Mouse (Mus musculus) intestine, embryonic 14.5 days (tissue): ENCODE data around the gene Ctxn1. TPM values are rescaled to one million over a fixed set of nuclear protein-coding genes. Genes with fewer than 3 reads are reported as not detected.

ENCODE experiments used
- ATAC-seq: fragments of 200-750 bp; cut with Nextera tagmentation; replicated peaks from 2 replicates; pipeline ENCODE4 v1.8.0; 2017; ENCODE audit warnings: low read depth, moderate number of reproducible peaks, moderate TSS enrichment, moderate library complexity; ENCODE audit not compliant: low FRiP score, low TSS enrichment
- DNase-seq: peaks from one replicate; pipeline ENCODE4 v3.0.0-alpha.2; 2018; ENCODE audit warnings: low spot score
- H3K27ac ChIP-seq: fragments of 300-500 bp; sonication (generic); 2 replicates; pipeline ENCODE4 v1.5.1; 2014; ENCODE audit warnings: low read depth, mild to moderate bottlenecking, control low read depth
- H3K27me3 ChIP-seq: fragments of 300-500 bp; sonication (generic); replicated peaks from 2 replicates; pipeline ENCODE4 v1.6.1; 2014; ENCODE audit warnings: low read length, control low read depth; ENCODE audit not compliant: control insufficient read depth, insufficient read depth
- H3K36me3 ChIP-seq: fragments of 300-500 bp; sonication (generic); 2 replicates; pipeline ENCODE4 v1.6.1; 2014; ENCODE audit warnings: low read length, control low read depth; ENCODE audit not compliant: control insufficient read depth, insufficient read depth
- H3K4me1 ChIP-seq: fragments of 300-500 bp; sonication (generic); replicated peaks from 2 replicates; pipeline ENCODE4 v1.6.1; 2014; ENCODE audit warnings: low read length, control low read depth, mixed read lengths; ENCODE audit not compliant: control insufficient read depth, insufficient read depth
- H3K4me2 ChIP-seq: fragments of 300-500 bp; sonication (generic); 2 replicates; pipeline ENCODE4 v1.6.1; 2014; ENCODE audit warnings: low read length
- H3K4me3 ChIP-seq: fragments of 300-500 bp; sonication (generic); 2 replicates; pipeline ENCODE4 v1.5.1; 2014; ENCODE audit warnings: low read depth, low read length, control low read depth, mixed read lengths
- H3K9ac ChIP-seq: fragments of 300-500 bp; sonication (generic); 2 replicates; pipeline ENCODE4 v1.6.1; 2014; ENCODE audit warnings: mild to moderate bottlenecking, low read length
- H3K9me3 ChIP-seq: fragments of 300-500 bp; sonication (generic); 2 replicates; pipeline ENCODE4 v1.6.1; 2016; ENCODE audit warnings: low read length, control low read depth; ENCODE audit not compliant: control insufficient read depth
- WGBS: fragments of 180-500 bp; shearing (Covaris S2); extraction: QIAGEN DNeasy Blood & Tissue Kit; methylation state at CpG from one replicate; pipeline ENCODE4 v1.1.7; 2014; 5-methylcytosine and 5-hydroxymethylcytosine counted together
- polyA plus RNA-seq: library from polyadenylated mRNA; unstranded; fragments of >200 nt; fragmentation: Nextera tagmentation; extraction: Ambion mirVana; gene quantifications from 2 replicates; pipeline ENCODE4 v1.2.1, GENCODE M21; 2014

Gene Ctxn1
- polyA plus RNA-seq, result 78.8 and 79.2 TPM in 2 replicates

DNA sequence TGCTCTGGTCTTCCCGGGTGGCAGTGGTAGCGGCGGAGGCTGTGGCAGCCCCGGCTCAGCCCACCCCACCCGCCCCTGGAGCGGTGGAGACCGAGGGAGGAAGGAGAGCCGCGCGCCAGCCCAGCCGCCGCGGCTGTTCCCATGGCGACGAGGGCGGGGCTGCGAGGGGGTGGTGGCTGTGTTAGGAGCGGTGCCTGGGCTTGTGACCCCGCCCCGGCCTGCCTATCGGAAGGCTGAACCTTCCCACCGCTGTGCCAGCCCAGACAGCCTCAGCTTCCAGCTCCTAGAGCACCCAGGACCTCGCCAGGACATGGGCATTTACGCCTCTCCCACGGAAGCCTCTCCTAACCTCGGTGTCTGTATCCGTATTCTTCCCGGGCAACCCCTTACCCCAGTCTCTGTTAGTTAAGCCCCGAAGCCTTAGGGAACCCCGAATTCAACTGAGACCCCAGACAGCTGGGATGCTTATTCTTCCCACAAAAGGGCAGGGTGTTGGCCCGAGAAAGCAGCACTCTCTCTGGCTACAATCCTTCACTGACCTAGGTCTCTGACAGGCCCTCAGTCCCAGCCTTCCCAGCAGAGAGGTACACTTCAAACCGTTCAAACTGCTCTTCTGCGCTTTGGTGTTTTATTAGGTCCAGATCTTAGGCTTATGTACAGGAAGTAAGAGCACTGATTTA is at the start of gene Ctxn1:
Gene Ctxn1, minus strand, starts transcription at position 150 of the 680 bp plus-strand sequence.
- ATAC-seq, result peak; percentile 90
- peaks cover 70% of the 10 kb centered on the region for H3K36me3 ChIP-seq
- WGBS, result 8% methylated on average over 28 of the region's 33 CpGs

DNA sequence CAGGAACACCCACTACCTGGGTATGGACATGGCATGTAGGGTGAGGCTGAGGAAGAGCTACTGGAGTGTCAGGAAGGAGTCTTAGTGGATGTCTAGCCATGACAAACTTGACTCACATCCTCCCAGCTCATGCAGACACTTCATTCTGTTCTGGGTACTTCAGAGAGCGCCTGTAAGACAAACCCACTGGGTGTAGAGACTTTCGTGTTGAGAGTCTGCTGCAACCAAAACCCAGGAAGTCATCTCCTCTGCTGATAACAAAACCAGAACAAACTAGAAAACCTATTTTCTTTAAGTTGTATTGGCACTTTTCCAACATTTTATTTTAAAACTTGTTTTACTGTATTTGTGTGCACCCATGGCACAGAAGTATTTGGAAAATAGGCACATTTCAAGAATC is 46.8 kb upstream of the Ctxn1 start:
- Histone ChIP-seq H3K36me3 (peaks cover 96% of the 10 kb centered on the region), H3K4me1 (no peaks in the 10 kb centered on the region), H3K4me2 (no peak overlapping the region), H3K9me3 (no peaks in the 10 kb centered on the region), H3K27ac (no peak overlapping the region), H3K9ac (no peak overlapping the region), H3K27me3 (no peaks in the 10 kb centered on the region), H3K4me3 (no peak overlapping the region)
- WGBS, result 81% methylated on average over 2 of the region's 2 CpGs
- DNase-seq, result no peak
- no peak for ATAC-seq

More for the DNA sequence above, at the start of gene Ctxn1:
- Histone ChIP-seq H3K27ac (peak within 1 kb of the TSS; percentile 83), H3K9ac (peak within 1 kb of the TSS; percentile 88), H3K4me1 (peaks cover 17% of the 10 kb centered on the region), H3K4me2 (peak within 1 kb of the TSS; percentile 67), H3K9me3 (no peaks in the 10 kb centered on the region), H3K27me3 (no peaks in the 10 kb centered on the region), H3K4me3 (peak within 1 kb of the TSS; percentile 89)
- DNase-seq, result peak; percentile 98

- Histone ChIP-seq H3K4me3 (no peak overlapping the region), H3K9me3 (no peaks in the 10 kb centered on the region), H3K4me2 (no peak overlapping the region), H3K9ac (no peak overlapping the region), H3K4me1 (no peaks in the 10 kb centered on the region), H3K27me3 (no peaks in the 10 kb centered on the region), H3K27ac (no peak overlapping the region), H3K36me3 (peaks cover 98% of the 10 kb centered on the region)
- WGBS, result 83% methylated on average over 3 of the region's 3 CpGs
- DNase-seq (no peak), ATAC-seq (no peak)
Measured at GRCm38 (mm10) chr8:4304124-4304547, 45.1 kb upstream of the Ctxn1 start.

- no peak overlapping the region for H3K27ac ChIP-seq
- H3K9me3 ChIP-seq, result no peaks in the 10 kb centered on the region
- no peak overlapping the region for H3K4me3 ChIP-seq
- no peak for ATAC-seq
- H3K27me3 ChIP-seq, result no peaks in the 10 kb centered on the region
- 93% methylated on average over 4 of the region's 4 CpGs for WGBS
- H3K9ac ChIP-seq, result no peak overlapping the region
- peaks cover 100% of the 10 kb centered on the region for H3K36me3 ChIP-seq
- H3K4me1 ChIP-seq, result no peaks in the 10 kb centered on the region
- no peak for DNase-seq
- H3K4me2 ChIP-seq, result no peak overlapping the region
Measured at GRCm38 (mm10) chr8:4297822-4298221, 38.7 kb upstream of the Ctxn1 start.

DNA sequence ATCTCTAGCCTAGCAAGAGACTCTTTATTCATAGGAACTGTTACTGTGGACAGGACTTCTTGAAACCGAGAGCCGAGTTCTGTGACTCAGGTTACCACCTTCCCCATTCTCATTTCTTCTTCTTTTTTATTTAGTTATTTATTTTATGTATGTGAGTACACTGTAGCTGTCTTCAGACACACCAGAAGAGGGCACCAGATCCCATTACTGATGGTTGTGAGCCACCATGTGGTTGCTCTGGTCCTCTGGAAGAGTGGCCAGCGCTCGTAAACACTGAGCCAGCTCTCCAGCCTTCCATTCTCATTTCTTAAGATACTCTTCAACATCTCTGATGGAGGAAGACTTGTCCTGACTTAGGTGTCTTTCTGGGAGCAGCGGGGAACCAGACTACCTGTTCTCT is 33.7 kb upstream of the Ctxn1 start:
- Histone ChIP-seq H3K4me2 (no peak overlapping the region), H3K9me3 (no peaks in the 10 kb centered on the region), H3K4me1 (no peaks in the 10 kb centered on the region), H3K4me3 (no peak overlapping the region), H3K9ac (no peak overlapping the region), H3K27ac (no peak overlapping the region), H3K36me3 (peaks cover 95% of the 10 kb centered on the region), H3K27me3 (no peaks in the 10 kb centered on the region)
- DNase-seq (no peak), ATAC-seq (no peak)
- 87% methylated on average over 5 of the region's 5 CpGs for WGBS

DNA sequence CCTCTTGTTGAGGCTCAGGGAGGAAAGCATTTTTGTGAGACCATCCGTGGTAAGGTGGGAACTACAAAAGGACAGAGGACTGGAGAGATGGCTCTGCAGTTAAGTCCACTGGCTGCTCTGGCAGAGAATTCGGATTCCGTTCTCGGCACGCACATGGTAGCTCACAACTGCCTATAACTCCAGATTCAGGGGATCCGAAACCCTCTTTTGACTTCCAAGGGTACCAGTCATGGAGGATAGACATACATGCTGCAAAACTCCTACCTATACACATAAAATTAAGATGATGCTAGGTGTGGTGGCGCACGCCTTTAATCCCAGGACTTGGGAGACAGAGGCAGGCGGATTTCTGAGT is 17.0 kb upstream of the Ctxn1 start:
- Histone ChIP-seq H3K36me3 (peaks cover 28% of the 10 kb centered on the region), H3K9ac (peak overlapping the region; percentile 76), H3K4me3 (peak overlapping the region; percentile 84), H3K27ac (peak overlapping the region; percentile 36; the same call in 1 of the 2 replicates), H3K4me1 (peaks cover 4% of the 10 kb centered on the region; the same call in 1 of the 2 replicates), H3K9me3 (no peaks in the 10 kb centered on the region), H3K4me2 (peak overlapping the region; percentile 70), H3K27me3 (no peaks in the 10 kb centered on the region)
- peak; percentile 59; the same call in 1 of the 2 replicates for ATAC-seq
- DNase-seq, result no peak
- 31% methylated on average over 9 of the region's 9 CpGs for WGBS

GRCm38 (mm10) chr8:4275275-4276110 is 16.4 kb upstream of the Ctxn1 start, which contains the start of gene Timm44:
Gene Timm44 (minus strand): TSS chr8:4275913.
- Histone ChIP-seq H3K4me2 (peak within 1 kb of the TSS; percentile 70), H3K27me3 (no peaks in the 10 kb centered on the region), H3K4me3 (peak within 1 kb of the TSS; percentile 84), H3K27ac (peak within 1 kb of the TSS; percentile 36; the same call in 1 of the 2 replicates), H3K9me3 (no peaks in the 10 kb centered on the region), H3K36me3 (peaks cover 34% of the 10 kb centered on the region), H3K9ac (peak within 1 kb of the TSS; percentile 76), H3K4me1 (peaks cover 4% of the 10 kb centered on the region; the same call in 1 of the 2 replicates)
- peak; percentile 94 for ATAC-seq
- under 1% methylated on average over 39 of the region's 39 CpGs for WGBS
- DNase-seq, result peak; percentile 96

DNA sequence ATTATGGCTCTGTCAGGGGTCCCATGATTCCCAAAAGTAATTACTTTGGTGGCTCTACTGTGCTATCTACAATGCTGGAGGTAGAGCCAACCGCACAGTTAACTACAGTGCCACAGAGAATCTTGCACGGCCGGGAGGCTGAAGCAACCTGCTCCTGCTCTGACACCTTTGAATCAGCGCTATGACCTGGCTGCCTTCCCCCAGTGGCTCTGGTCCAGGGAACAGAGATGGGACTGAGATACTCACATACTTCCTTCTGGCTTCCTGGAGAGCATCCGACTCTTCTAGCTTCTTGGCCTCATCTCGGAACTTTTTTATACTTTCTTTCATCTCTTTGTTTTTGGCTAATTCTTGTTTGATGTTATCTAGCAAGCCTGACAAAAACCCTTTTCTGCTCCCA is 10.5 kb upstream of the Ctxn1 start:
- Histone ChIP-seq H3K27ac (no peak overlapping the region), H3K9ac (no peak overlapping the region), H3K9me3 (no peaks in the 10 kb centered on the region), H3K27me3 (no peaks in the 10 kb centered on the region), H3K4me3 (no peak overlapping the region), H3K4me2 (no peak overlapping the region), H3K36me3 (peaks cover 91% of the 10 kb centered on the region), H3K4me1 (no peaks in the 10 kb centered on the region)
- 91% methylated on average over 6 of the region's 6 CpGs for WGBS
- no peak for DNase-seq
- ATAC-seq, result no peak
